Mouse (Mus musculus): ENCODE results near the gene Cttnbp2nl.

Gene Cttnbp2nl

DNA sequence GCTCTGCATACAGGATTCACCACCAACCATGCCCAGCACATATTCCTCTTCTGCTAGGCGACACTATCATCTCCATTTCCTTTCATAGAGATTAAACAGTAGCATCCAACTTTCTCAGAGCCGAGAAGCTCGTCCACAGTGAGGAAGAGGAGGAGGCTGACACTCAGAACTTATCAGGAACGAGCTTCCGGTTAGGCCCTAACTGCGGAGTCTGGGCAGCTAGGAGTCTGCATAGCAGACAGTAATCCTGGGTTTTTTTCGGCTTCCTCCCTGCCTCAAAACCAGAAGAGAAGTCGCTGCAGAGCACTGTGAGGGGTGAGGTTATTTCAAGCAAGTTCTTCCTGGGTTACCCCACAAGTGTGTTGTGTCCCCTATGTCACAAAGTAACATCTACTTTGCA lies 35.6 kb downstream of the Cttnbp2nl start:
- no peak for DNase-seq (ENCODE audit: extremely low read depth, insufficient read length, low spot score)

DNA sequence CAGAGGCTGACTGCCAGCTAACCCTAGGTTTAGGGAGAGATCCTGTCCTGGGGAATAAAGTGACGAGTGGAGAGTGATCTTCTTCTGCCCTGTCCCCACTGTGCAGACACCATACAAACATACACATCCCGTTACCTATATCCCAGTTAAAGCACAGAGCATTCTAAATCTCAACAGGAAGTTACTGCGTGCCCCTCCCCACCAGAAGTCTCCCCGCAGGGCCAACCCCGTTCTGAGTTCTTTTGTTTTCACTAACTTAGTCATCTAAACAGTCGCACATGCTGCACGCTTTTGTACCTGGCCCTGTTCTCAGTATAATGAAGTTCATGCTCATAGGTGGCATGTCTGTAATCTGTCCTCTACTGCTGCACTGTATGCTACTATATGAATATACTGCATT lies 36.7 kb downstream of the Cttnbp2nl start:
- no peak for DNase-seq (ENCODE audit: extremely low read depth, insufficient read length, low spot score)

DNA sequence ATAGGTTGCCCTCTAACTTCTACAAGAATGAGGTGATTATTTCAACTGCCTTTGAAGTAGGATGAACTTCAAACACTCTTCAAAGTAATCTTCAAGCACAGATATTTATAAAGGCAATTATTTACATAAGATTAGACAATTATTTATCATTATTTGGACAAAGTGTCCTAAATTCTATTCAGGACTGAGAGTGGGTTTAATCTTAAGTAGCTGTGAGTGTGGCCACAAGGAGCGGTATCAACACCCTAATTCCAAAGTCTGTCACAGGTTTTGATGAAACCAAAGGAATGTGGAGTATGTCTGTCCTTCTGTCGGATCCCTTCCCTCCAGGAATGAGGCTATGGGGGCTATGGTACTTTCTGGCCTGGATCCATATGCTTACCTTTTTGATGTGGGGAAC lies 38.0 kb downstream of the Cttnbp2nl start:
- no peak for DNase-seq (ENCODE audit: extremely low read depth, insufficient read length, low spot score)

DNA sequence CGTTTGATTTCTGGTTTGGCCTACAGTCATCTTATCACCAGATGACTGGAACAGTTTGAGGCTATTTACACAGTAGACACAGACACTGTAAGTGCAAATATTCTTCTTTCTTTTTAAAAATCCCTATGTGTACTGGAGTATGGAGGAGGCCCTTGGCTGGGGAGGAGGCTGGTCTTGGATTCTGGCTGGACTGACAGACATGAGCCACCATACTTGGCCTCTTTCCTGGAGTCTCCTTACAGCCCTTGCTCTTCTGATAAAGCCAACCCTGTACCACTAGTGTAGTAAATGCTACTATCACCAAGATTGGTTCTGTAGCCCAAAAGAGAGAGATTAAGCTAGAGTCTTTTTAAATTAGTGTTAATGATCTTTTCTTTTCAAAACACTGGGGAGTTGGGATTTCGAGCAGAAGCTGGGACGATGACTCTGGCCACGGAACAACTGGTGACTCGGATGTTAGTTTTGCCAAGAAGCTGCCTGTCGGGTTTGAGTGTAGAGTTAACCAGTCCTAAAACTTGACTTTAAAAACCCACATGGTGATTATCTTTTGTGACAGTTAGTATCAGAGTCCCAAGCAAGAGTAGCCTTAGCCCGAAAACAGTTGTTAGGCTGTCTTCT lies 40.1 kb downstream of the Cttnbp2nl start:
- DNase-seq (ENCODE audit: extremely low read depth, insufficient read length, low spot score) = peak; percentile 26

DNA sequence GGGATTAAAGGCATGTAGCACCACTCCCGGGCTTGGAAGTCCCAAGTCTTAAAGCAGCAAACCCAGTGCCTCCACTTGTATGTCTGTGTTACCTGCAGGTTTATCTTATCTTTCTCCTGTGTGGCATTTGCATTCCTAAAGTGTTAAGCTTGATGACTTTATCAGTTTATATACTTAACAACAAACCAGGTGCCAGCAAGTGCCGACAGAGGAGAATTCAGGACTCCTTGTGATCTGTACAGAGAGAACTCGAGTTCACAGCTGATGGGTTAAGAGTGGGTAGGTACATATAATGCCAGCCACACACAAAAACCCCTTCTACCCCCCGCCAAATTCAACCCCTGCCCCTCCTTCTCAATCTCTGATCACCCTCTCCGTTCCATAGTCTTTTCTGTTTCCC lies 41.1 kb downstream of the Cttnbp2nl start:
- DNase-seq (ENCODE audit: extremely low read depth, insufficient read length, low spot score) = no peak

DNA sequence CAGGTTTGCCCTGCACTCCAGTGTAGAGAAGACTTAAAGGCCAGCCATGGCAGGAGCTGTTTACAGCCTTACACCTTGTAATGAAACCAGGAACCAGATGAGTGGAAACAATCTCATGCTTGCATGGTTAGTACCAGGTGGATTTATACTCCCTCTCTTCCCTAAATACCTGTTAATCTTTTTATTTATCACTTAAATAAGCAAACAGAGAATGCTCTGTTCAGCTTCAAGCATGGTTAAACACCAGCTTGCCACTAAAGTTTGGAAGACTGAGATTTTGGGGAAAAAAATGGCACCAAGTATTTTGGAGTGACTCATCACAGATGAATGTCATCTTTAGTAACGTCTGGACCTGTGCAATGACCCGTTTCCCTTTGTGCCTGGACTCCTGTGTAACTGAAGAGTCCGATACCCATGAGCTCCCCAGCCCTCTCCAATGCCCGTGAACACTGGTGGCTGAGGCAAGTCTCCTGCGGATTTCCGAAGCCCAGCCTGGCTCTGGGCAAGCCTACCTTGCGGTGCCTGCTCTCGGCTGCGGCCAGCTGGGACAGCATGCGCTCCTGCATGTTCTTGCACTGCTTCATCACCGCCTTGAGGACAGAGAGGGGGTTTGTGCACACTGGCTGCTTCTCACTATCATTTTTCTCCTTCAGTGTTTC lies 42.1 kb downstream of the Cttnbp2nl start:
- DNase-seq (ENCODE audit: extremely low read depth, insufficient read length, low spot score) = peak; percentile 48

DNA sequence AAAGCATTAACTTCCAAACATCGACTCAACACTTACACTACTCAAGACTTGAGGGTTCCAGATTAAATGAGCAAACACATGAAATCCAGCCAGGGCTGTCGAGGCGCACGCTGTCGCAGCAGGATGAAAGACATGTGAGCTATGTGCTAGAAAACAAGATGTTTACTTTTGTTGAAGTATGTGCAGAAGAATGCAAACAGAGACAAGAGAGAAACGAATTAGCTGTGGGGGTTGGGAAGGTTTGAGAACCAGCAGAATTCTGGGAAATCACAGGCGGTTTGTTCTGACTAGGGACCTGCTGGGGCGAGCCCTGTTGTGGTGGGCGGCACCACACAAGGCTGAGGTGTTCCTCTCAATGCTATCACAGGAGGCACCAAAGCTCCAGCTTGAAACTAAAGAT lies 44.9 kb downstream of the Cttnbp2nl start:
- DNase-seq (ENCODE audit: extremely low read depth, insufficient read length, low spot score) = no peak

DNA sequence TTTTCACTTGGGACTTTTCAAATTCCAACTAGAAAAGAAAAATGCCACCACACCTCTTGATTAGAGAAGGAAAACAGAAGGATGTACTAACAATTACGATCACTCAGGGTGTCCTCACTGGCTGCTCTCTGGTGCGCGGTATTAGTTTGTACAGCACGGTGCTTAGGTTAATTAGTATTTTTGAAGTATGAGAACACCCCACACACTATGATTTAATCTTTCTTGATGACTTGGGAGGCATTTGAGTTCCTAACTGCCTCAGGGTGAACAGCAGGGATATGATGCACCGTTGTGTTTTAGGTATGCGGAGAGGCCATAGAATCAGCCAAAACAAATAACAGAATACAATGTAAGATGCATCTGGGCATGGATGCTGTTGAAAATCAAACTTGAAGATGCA lies 46.8 kb downstream of the Cttnbp2nl start:
- no peak for DNase-seq (ENCODE audit: extremely low read depth, insufficient read length, low spot score)

DNA sequence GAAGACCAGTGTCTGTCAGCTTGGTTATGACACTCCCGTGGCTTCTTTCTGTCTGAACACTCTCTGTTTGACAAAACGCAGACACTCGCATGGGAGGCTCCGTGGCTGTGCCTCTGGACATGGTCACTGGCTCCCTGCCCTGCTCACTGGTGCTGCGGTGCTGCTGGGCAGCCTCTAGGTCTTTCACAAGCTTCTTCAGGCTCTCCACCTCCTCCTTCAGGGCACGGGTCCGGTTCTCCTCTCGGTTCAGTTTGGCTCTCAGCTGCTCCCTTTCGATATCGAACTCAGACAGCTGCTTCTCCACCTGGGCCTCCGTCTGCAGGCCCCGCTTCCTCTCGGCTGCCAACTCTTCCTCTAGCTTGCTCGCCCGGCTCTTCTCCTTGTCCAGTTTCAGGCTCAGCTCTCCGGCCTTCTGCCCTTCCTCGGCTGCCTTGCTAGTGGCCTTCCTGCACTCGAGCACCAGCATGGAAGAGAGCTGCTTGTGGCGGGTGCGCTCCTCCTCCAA lies 47.3 kb downstream of the Cttnbp2nl start:
- DNase-seq (ENCODE audit: extremely low read depth, insufficient read length, low spot score) = no peak

DNA sequence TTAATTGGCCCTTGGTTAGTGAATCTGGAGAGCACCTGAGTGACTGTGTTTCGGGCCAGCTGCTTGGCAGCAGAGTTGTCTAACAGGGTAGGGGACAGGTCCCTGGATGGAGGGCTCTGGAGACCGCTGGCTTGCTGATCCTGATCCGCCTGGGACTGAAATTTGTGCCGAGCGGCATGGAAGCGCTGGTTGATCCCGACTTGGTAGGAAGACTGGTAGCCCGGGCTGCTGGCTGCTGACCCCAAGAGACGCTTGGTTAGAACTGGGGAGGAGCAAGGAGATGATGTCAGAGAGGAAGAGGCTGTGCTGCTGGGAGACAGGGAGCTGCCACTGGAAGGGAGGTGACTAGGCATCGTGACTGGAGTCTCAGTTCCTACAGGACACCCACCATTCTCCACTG lies 47.9 kb downstream of the Cttnbp2nl start:
- DNase-seq (ENCODE audit: extremely low read depth, insufficient read length, low spot score) = no peak

DNA sequence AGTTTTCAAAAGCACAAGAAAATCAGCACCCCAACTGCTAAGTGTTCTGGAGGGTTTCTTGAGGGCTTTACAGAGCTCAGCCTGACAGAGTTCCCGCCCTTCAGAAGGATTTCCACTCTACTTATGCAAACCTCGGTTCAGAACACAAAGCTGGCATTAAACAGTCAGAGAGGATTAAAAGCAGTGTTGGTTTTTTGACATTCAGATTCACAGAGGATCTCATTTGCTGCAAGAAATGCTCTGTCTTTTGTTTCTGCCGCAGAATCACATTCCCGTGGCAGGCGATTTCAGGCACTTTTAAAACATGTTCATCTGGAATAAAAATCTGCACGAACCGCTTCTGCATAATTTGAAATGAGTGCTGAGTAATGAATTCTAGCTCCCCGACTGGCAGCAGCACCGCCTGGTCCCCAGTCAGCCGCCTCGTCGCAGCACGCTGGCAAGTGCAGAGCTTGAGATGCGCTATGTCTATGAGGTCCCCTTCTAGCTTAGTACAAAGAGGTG lies 48.9 kb downstream of the Cttnbp2nl start:
- no peak for DNase-seq (ENCODE audit: extremely low read depth, insufficient read length, low spot score)

DNA sequence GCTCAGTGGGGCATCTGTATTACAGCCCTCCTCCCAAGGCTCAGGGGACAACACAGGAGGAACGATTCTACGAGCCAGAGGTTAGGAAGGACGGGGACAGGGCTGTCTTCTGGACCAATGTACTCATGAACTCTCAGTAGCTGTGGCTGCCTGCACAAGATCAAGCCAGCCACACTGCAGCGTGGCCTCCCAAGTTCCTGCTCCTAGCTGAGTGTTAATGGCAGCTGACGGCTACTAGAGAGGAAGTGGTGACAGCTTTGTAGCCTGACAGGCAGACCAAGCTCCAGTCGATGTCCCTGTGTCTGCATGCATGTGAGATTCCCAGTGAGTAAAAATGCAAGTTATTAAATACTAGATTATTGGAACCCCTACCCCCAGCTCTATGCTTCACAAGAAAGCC lies 51.6 kb downstream of the Cttnbp2nl start:
- no peak for DNase-seq (ENCODE audit: extremely low read depth, insufficient read length, low spot score)

DNA sequence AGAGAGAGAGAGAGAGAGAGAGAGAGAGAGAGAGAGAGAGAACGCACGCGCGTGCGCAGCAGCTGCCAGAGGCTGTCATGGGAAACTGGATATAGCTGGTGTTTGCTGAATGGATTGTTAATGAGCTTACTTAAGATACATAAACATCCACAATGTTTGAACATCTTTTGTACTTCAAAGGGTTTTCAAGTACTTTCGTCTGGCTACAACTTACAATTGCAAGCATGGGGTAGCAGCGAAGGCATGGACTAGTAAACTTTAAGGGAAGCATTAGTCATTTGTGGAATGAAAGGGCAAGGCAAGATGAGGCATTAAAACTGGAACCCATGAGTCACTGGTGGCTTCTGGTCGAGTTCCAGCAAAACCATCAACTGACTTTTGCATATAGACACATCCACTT lies 52.4 kb downstream of the Cttnbp2nl start:
- peak; percentile 65 for DNase-seq (ENCODE audit: extremely low read depth, insufficient read length, low spot score)

DNA sequence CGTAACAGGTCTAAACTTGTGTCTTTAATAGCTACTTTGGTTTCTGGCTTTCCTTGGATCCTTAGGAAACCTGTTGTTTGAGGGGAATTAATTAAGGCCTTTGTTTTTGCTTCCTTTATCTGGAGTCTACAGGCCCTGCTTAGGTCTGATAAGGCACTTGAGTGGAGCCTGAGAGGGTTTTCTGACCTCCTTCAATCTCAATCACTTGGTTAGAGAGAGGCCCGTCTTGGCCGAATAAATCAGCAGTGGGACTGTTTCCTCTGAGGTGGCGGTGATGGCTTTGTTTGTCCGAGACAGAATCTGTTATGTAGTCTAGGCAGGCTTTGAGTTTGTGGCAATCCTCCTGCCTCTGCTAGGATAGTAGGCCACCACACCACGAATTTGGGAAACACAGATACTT lies 55.4 kb downstream of the Cttnbp2nl start:
- DNase-seq (ENCODE audit: extremely low read depth, insufficient read length, low spot score) = no peak

DNA sequence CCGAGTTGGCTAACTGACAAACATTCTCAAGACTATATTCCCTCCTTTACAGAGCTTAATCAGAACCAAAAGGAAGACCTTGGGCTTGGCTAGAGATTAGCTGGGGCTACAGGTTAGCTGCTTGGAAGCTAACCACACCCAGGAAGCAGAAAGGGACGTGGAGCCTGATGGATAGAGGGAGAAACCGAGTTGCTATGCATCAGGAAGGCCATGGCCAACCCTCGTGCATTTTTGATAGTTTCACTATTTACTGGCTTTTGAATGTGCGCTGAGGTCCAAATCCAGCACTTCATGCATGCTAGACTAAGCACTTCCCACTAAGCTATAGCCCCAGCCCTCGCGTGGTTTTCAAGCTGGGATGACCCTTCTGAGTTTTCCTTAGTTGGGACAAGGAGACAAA lies 57.2 kb downstream of the Cttnbp2nl start:
- DNase-seq (ENCODE audit: extremely low read depth, insufficient read length, low spot score) = no peak

DNA sequence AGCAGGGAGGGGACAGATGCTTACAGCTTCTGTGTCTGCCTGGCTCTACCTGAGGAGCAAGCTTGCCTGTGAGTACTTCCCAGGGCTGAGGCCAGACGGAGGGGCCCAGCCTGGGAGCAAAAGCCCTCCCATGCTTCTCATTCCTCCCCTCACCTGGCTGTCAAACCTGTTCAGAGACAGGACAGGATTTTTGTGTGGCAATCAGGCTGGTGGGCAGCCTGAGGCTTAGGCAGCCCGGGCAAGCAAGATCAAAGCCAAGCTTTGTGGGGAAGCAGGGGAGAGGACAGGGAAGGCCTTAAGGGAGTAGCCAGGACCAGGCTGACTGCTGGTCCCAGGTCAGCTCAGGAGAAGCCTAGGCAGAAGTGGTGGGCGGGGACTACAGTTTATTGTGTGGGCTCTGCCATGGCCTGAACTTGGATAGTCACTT lies 58.5 kb downstream of the Cttnbp2nl start:
- DNase-seq (ENCODE audit: extremely low read depth, insufficient read length, low spot score) = peak; percentile 77

DNA sequence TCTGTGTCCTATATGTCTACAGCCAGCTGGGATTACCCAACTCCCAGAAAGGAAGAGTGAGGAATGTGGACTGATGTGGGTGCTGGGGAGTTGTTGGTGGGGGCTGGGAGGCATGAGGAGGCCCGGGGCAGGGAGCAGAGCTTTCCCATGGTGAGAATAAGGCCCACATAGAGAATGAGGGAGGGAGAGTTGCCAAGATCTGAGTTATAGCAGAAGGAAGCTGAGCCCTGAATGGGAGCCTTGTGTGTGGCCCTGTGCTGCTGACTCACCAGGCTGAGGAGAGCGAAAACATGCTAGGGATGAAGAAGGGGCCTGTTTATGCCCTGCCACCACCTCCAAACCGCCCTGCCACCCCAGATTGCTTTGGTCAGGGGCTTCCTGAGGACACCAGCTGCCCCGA lies 59.1 kb downstream of the Cttnbp2nl start:
- peak; percentile 84 for DNase-seq (ENCODE audit: extremely low read depth, insufficient read length, low spot score)

DNA sequence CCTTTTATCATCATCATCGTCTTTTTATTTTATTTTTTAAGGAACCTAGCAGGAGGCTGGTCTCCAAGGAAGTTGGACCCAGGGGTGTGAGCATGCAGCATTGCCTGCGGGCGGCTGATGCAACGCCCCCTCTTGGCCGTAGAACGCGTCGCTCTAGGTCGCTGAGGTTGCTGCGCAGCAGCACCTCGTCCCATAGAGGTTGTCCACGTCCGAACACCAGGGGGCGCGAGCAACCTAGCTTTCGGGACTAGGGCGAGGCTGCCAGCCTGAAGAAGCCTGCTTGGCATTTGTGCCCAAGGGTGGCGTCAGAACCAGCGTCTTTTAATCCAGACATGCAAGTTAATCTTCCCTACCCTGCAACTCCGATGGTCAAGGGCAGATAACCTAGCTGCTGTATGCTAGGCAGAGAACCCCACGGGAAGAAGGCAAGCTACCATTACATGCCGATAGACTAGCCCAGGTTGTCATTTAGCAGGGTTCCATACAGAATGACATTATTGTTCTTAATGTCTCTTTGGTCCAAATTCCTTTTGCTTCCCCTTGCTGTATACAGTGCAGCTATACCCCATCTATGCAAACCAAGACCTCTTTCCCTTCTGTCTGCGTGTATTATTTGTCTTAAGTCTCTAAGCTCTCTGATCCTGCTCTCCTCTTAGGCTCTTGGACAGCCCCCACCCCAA lies 60.1 kb downstream of the Cttnbp2nl start:
- peak; percentile 91 for DNase-seq (ENCODE audit: extremely low read depth, insufficient read length, low spot score)

DNA sequence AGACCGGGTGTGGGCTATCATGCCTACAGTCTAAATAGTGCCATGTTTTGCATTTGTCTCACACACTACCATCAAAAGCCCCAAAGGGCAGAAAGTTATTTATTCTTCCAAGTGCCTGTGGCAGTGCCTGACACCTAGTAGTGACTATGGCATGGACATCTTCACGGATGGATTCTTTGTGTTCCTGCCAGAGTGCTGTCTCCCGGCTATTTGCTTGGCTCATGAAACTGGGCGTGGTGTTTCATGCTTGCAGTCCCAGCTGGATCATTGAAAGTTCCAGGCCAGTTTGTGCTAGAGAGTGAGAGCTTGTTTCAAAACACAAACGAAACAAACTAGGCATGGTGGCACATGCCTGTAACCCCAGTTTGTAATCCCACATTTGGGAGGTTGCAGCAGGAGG lies 61.2 kb downstream of the Cttnbp2nl start:
- DNase-seq (ENCODE audit: extremely low read depth, insufficient read length, low spot score) = no peak

DNA sequence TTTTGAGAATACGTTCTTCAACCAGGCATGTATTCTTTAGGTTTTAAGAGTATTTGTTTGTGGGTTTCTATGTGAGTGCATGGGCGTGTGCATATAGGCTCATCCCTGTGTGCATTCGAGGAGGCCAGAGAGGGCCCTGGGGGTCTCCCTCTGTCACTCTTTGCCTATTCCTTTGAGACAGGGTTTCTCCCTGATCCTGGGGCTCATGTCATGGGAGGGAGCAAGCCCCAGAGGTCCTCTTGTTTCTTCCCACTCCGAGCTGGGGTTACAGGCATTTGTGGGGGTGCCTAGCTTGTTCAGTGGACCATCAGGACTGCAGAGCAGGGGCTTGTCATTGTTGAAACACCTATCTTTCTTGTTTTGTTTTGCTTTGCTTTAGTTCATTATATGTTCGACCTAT lies 65.1 kb downstream of the Cttnbp2nl start:
- DNase-seq (ENCODE audit: extremely low read depth, insufficient read length, low spot score) = no peak

DNA sequence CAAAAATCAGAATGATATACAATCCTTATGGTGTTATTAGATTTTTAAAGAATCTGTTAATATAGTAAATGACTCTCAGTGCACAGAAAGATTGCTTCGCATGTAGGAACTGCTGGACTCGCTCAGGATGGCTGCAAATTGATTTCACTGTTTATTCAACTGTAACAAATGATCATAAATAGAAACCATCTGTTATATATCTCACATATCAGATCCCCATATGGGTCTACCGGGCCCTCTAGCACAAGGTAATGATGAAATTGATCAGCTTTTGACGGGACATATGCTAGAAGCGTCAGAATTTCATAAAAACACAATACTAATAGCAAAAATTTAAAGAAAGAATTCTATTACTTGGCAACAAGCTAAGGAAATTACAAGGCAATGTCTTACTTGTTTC lies 73.2 kb downstream of the Cttnbp2nl start:
- no peak for DNase-seq (ENCODE audit: extremely low read depth, insufficient read length, low spot score)
